ENCODE assay signal across 9 mouse cellular contexts in the genomic region with DNA sequence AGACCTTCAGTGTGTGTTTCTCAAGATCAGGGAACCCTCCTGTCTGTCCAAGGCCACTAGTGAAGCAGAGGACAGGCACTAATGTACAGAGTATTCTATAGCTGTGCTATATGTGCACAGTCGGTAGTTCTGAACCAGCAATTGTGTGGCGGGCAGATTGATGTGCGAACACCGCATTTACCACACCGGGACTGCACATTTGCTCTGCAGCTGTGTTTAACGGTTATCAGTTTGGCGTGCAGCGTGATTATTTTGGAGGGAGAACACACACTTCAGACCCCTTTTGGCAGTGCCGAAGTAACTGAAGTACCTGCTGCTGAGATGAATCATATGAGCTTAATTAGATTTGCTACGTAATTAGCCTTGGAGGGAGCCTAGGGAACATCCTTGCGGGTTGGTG.
A peak's percentile ranks its signal among the peaks of the same experiment; 100 is the strongest.
DNase-seq lines count a peak whose midpoint lies in the region; ATAC-seq and TF ChIP-seq lines count a peak whose summit lies in the region.
"Had no signal": no experiment of that assay in that cellular context is flagged by ENCODE, and none has a peak within 500 bp of the region (broad histone marks: within the 10 kb centered on the region; RNA-seq: fewer than 3 reads in every experiment).

No protein-coding gene starts in this region.

- peak; percentile 8; the same call in 1 of the 2 replicates for ATAC-seq in lung, embryonic 14.5 days (ENCODE audit: insufficient read depth)
- no peak for ATAC-seq in lung, postnatal 0 days
- ATAC-seq in neural tube, embryonic 13.5 days (ENCODE audit: low read depth): peak; percentile 44

- 34% methylated on average over 11 of the region's 11 CpGs for WGBS in cerebellum, adult 2 months
- WGBS in lung, embryonic 14.5 days: 25% methylated on average over 11 of the region's 11 CpGs
- 40% methylated on average over 11 of the region's 11 CpGs for WGBS in lung, postnatal 0 days
- WGBS in neural tube, embryonic 13.5 days: 20% methylated on average over 11 of the region's 11 CpGs
- 90% methylated on average over 11 of the region's 11 CpGs for WGBS in thymus, adult 2 months

- H3K4me3 ChIP-seq in cerebellum, adult 2 months (replicated peaks; ENCODE audit: insufficient read depth, low read depth, low read length): no peak overlapping the region
- H3K4me3 ChIP-seq in lung, embryonic 14.5 days (ENCODE audit: low read depth, low read length): no peak overlapping the region
- no peak overlapping the region for H3K4me3 ChIP-seq in lung, postnatal 0 days (ENCODE audit: low read depth, low read length)
- H3K4me3 ChIP-seq in neural tube, embryonic 13.5 days: no peak overlapping the region
- no peak overlapping the region for H3K4me3 ChIP-seq in thymus, adult 2 months (ENCODE audit: control insufficient read depth, insufficient read depth, low read length)

- H3K4me1 ChIP-seq in cerebellum, adult 2 months (ENCODE audit: control insufficient read depth, insufficient read depth, low read length): peaks cover 14% of the 10 kb centered on the region
- peaks cover 13% of the 10 kb centered on the region; the same call in 1 of the 2 replicates for H3K4me1 ChIP-seq in lung, embryonic 14.5 days (ENCODE audit: insufficient read depth)
- no peaks in the 10 kb centered on the region for H3K4me1 ChIP-seq in lung, postnatal 0 days (ENCODE audit: insufficient read depth, low read depth, low read length)
- H3K4me1 ChIP-seq in neural tube, embryonic 13.5 days (replicated peaks): peaks cover 27% of the 10 kb centered on the region
- no peaks in the 10 kb centered on the region for H3K4me1 ChIP-seq in thymus, adult 2 months (replicated peaks; ENCODE audit: control insufficient read depth, insufficient read depth, low read length)

- H3K4me2 ChIP-seq in lung, embryonic 14.5 days: peak overlapping the region; percentile 40; the same call in 1 of the 2 replicates
- H3K4me2 ChIP-seq in lung, postnatal 0 days (replicated peaks; ENCODE audit: low read depth, low read length): no peak overlapping the region; the same call in 1 of the 2 replicates
- H3K4me2 ChIP-seq in neural tube, embryonic 13.5 days: peak overlapping the region; percentile 39

- H3K9me3 ChIP-seq in lung, embryonic 14.5 days (ENCODE audit: low read depth, low read length): no peaks in the 10 kb centered on the region
- no peaks in the 10 kb centered on the region for H3K9me3 ChIP-seq in lung, postnatal 0 days (ENCODE audit: low read length)
- H3K9me3 ChIP-seq in neural tube, embryonic 13.5 days: no peaks in the 10 kb centered on the region

- no peak for TF ChIP-seq CTCF in cerebellum, adult 2 months (IDR thresholded peaks at IDR 0.05; ENCODE audit: borderline replicate concordance, insufficient read depth, low read depth, low read length)
- TF ChIP-seq CTCF in lung, embryonic 14.5 days (IDR thresholded peaks at IDR 0.05; ENCODE audit: low read depth): no peak
- TF ChIP-seq CTCF in lung, postnatal 0 days (IDR thresholded peaks at IDR 0.05): no peak
- no peak for TF ChIP-seq CTCF in thymus, adult 2 months (IDR thresholded peaks at IDR 0.05; ENCODE audit: borderline replicate concordance, control insufficient read depth, extremely low read depth, insufficient read depth, low read length, poor library complexity)

- DNase-seq in cerebellum, adult 2 months: peak; percentile 32 to 36
- DNase-seq in cerebellum, adult 9-10 months: no peak
- no peak for DNase-seq in lung, embryonic 14.5 days
- no peak for DNase-seq in lung, postnatal 0 days (ENCODE audit: low spot score)
- peak; percentile 40 for DNase-seq in heart, postnatal 4 days
- no peak for DNase-seq in thymus, adult 2 months
- no peak for DNase-seq in right cerebral cortex, postnatal 4 days
- DNase-seq: lung, postnatal 4 days had no signal

- H3K27me3 ChIP-seq in cerebellum, adult 2 months (ENCODE audit: control insufficient read depth, insufficient read depth, low read length): no peaks in the 10 kb centered on the region
- no peaks in the 10 kb centered on the region for H3K27me3 ChIP-seq in lung, embryonic 14.5 days (ENCODE audit: insufficient read depth, low read length)
- H3K27me3 ChIP-seq in lung, postnatal 0 days (replicated peaks; ENCODE audit: insufficient read depth, low read length): no peaks in the 10 kb centered on the region
- no peaks in the 10 kb centered on the region for H3K27me3 ChIP-seq in neural tube, embryonic 13.5 days
- no peaks in the 10 kb centered on the region for H3K27me3 ChIP-seq in thymus, adult 2 months (ENCODE audit: control insufficient read depth, insufficient read depth, low read length)

- H3K9ac ChIP-seq in lung, embryonic 14.5 days: no peak overlapping the region
- no peak overlapping the region for H3K9ac ChIP-seq in lung, postnatal 0 days (replicated peaks; ENCODE audit: low read depth)
- 0 out of 2 replicates have a peak overlapping the region, but pooled peaks have one; percentile 34 for H3K9ac ChIP-seq in neural tube, embryonic 13.5 days

- no peak for TF ChIP-seq POLR2A in cerebellum, adult 2 months (IDR thresholded peaks at IDR 0.05; ENCODE audit: borderline replicate concordance, insufficient read depth, low read length)
- TF ChIP-seq POLR2A in thymus, adult 2 months (IDR thresholded peaks at IDR 0.05; ENCODE audit: control insufficient read depth, extremely low read depth, insufficient read depth, low read length, poor library complexity): no peak

- no peak overlapping the region for H3K27ac ChIP-seq in cerebellum, adult 2 months (ENCODE audit: insufficient read depth, low read length)
- no peak overlapping the region for H3K27ac ChIP-seq in lung, embryonic 14.5 days (ENCODE audit: low read depth)
- H3K27ac ChIP-seq in lung, postnatal 0 days (ENCODE audit: low read length): no peak overlapping the region
- H3K27ac ChIP-seq in neural tube, embryonic 13.5 days (replicated peaks): no peak overlapping the region
- H3K27ac ChIP-seq in thymus, adult 2 months (ENCODE audit: control insufficient read depth, insufficient read depth, low read length): no peak overlapping the region

- TF ChIP-seq EP300 in lung, postnatal 0 days (IDR thresholded peaks at IDR 0.05): no peak

- no peaks in the 10 kb centered on the region for H3K36me3 ChIP-seq in lung, embryonic 14.5 days (ENCODE audit: insufficient read depth)
- H3K36me3 ChIP-seq in lung, postnatal 0 days (ENCODE audit: insufficient read depth, low read length): no peaks in the 10 kb centered on the region
- H3K36me3 ChIP-seq in neural tube, embryonic 13.5 days: no peaks in the 10 kb centered on the region
- H3K36me3 ChIP-seq in thymus, adult 2 months (ENCODE audit: control insufficient read depth, insufficient read depth, low read length): no peaks in the 10 kb centered on the region

Comparison
In these comparisons a context has a peak if more than half of its experiments do, and no peak if none do; other contexts are left out.
1. DNase-seq: peak in cerebellum, adult 2 months (2 of 2) and heart, postnatal 4 days (single experiment); none in cerebellum, adult 9-10 months (single experiment), lung, embryonic 14.5 days (single experiment), lung, postnatal 0 days (single experiment), thymus, adult 2 months (single experiment) and right cerebral cortex, postnatal 4 days (single experiment).